Comparison of ENCODE assay signal across 13 mouse cellular contexts in genomic region chr10:68008198-68008955, GRCm38 (mm10). TPM values are rescaled to one million over a fixed set of nuclear protein-coding genes. Genes with fewer than 3 reads are reported as not detected.
A peak's percentile ranks its signal among the peaks of the same experiment; 100 is the strongest.
DNase-seq lines count a peak whose midpoint lies in the region; ATAC-seq and TF ChIP-seq lines count a peak whose summit lies in the region.
"Had no signal": no experiment of that assay in that cellular context is flagged by ENCODE, and none has a peak within 500 bp of the region (broad histone marks: within the 10 kb centered on the region; RNA-seq: fewer than 3 reads in every experiment).

No protein-coding gene starts in this region.

- no peak overlapping the region for H3K27ac ChIP-seq in heart, embryonic 12.5 days (ENCODE audit: poor library complexity, severe bottlenecking)
- peak overlapping the region; percentile 62 for H3K27ac ChIP-seq in heart, embryonic 16.5 days (ENCODE audit: low read length)
- no peak overlapping the region for H3K27ac ChIP-seq in left cerebral cortex, adult 2 months
- H3K27ac ChIP-seq: embryonic facial prominence, embryonic 12.5 days; intestine, embryonic 15.5 days had no signal

- in situ Hi-C loops in Patski (cut with MboI; ENCODE audit: low pct_unique_long_range_greater_than_20kb), result loop anchor here (10.0 kb wide), 1 partner anchor 266 kb away; the partner anchor contains the start of gene Arid5b

- H3K4me1 ChIP-seq in heart, embryonic 12.5 days (replicated peaks), result peaks cover 22% of the 10 kb centered on the region
- peaks cover 19% of the 10 kb centered on the region for H3K4me1 ChIP-seq in heart, embryonic 16.5 days (ENCODE audit: control insufficient read depth, insufficient read depth, low read length)
- H3K4me1 ChIP-seq: embryonic facial prominence, embryonic 12.5 days; intestine, embryonic 15.5 days had no signal

- CTCF ChIA-PET in Patski (lab: Charles Lee), result interaction anchor here (1.0 to 2.6 kb wide), 4 partner anchors 8 to 80 kb away, joined by 3 to 8 read pairs (median 4); no protein-coding TSS in a partner anchor

- H3K9ac ChIP-seq in heart, embryonic 12.5 days, result no peak overlapping the region
- H3K9ac ChIP-seq in heart, embryonic 16.5 days (ENCODE audit: low read length), result no peak overlapping the region
- H3K9ac ChIP-seq: embryonic facial prominence, embryonic 12.5 days; intestine, embryonic 15.5 days had no signal

- WGBS in heart, embryonic 12.5 days, result 51% methylated on average over 13 of the region's 13 CpGs
- 49% methylated on average over 13 of the region's 13 CpGs for WGBS in heart, embryonic 16.5 days

- no peaks in the 10 kb centered on the region for H3K27me3 ChIP-seq in heart, embryonic 12.5 days (replicated peaks)
- H3K27me3 ChIP-seq in Patski, result no peaks in the 10 kb centered on the region
- no peaks in the 10 kb centered on the region for H3K27me3 ChIP-seq in heart, embryonic 16.5 days (ENCODE audit: control insufficient read depth, insufficient read depth, low read length)
- H3K27me3 ChIP-seq: embryonic facial prominence, embryonic 12.5 days; intestine, embryonic 15.5 days had no signal

- TF ChIP-seq CTCF in Patski (IDR thresholded peaks at IDR 0.05), result peak; percentile 55
- no peak; the same call in 1 of the 2 replicates for TF ChIP-seq CTCF in left cerebral cortex, adult 2 months (IDR thresholded peaks at IDR 0.05)

- DNase-seq in heart, adult 18-20 months, result peak; percentile 60 to 68
- DNase-seq in 416B (ENCODE audit: low read depth) (peak; percentile 34), Patski (ENCODE audit: low read depth, low spot score) (peak; percentile 79)
- no peak for DNase-seq in left cerebral cortex, adult 11 months (ENCODE audit: low spot score)
- no peak for DNase-seq in urinary bladder, postnatal 25 days (ENCODE audit: low spot score)
- DNase-seq in left cerebral cortex, adult 2 months (ENCODE audit: extremely low spot score in 1 of 2, low spot score in 2 of 2), result no peak
- DNase-seq: right cerebral cortex, postnatal 25 days; thymus, adult 18-20 months had no signal

- peaks cover 9% of the 10 kb centered on the region for H3K9me3 ChIP-seq in heart, embryonic 12.5 days (replicated peaks)
- peaks cover 3% of the 10 kb centered on the region; the same call in 1 of the 2 replicates for H3K9me3 ChIP-seq in heart, embryonic 16.5 days (replicated peaks; ENCODE audit: control insufficient read depth, low read length)
- H3K9me3 ChIP-seq: embryonic facial prominence, embryonic 12.5 days; intestine, embryonic 15.5 days had no signal

- intact Hi-C loops in left cerebral cortex, adult 2 months (cut with DNase I), result loop anchor here (10.0 kb wide), 1 partner anchor 474 kb away; the partner anchor contains the start of gene Egr2

- peaks cover 21% of the 10 kb centered on the region for H3K36me3 ChIP-seq in heart, embryonic 12.5 days
- peaks cover 23% of the 10 kb centered on the region for H3K36me3 ChIP-seq in heart, embryonic 16.5 days (ENCODE audit: control insufficient read depth, insufficient read depth)
- H3K36me3 ChIP-seq: G1E; intestine, embryonic 15.5 days had no signal

- ATAC-seq in heart, embryonic 12.5 days (ENCODE audit: insufficient number of reproducible peaks, low FRiP score), result no peak
- ATAC-seq in Patski, result peak; percentile 87
- no peak; the same call in 1 of the 2 replicates for ATAC-seq in heart, embryonic 16.5 days (replicated peaks; ENCODE audit: extremely low read depth, insufficient read depth, low FRiP score)
- ATAC-seq: intestine, embryonic 15.5 days had no signal

- POLR2A ChIA-PET in Patski (lab: Charles Lee), result interaction anchor here (0.7 kb wide), 1 partner anchor 78 kb away, joined by 3 read pairs; no protein-coding TSS in a partner anchor

- no peak overlapping the region for H3K4me2 ChIP-seq in heart, embryonic 12.5 days
- H3K4me2 ChIP-seq in heart, embryonic 16.5 days (ENCODE audit: low read depth, low read length), result peak overlapping the region; percentile 4; the same call in 1 of the 2 replicates
- H3K4me2 ChIP-seq: embryonic facial prominence, embryonic 12.5 days; intestine, embryonic 15.5 days had no signal

- no peak overlapping the region for H3K4me3 ChIP-seq in heart, embryonic 12.5 days
- H3K4me3 ChIP-seq in heart, embryonic 16.5 days (ENCODE audit: low read length), result no peak overlapping the region
- no peak overlapping the region for H3K4me3 ChIP-seq in left cerebral cortex, adult 2 months
- H3K4me3 ChIP-seq: embryonic facial prominence, embryonic 12.5 days; intestine, embryonic 15.5 days had no signal

RNA-seq across cellular contexts. Expression of gene Rtkn2, which starts 29.0 kb away (rescaled TPM):
- total RNA-seq in heart, adult 18-20 months (2021), result under 1 TPM; 0.22 to 0.41 TPM
- 7.4 and 7.9 TPM in 2 replicates for polyA plus RNA-seq in heart, embryonic 12.5 days (2016; fragmentation: Nextera tagmentation; extraction: Ambion mirVana)
- 3.2 TPM for polyA plus RNA-seq in Patski (2021)
- polyA plus RNA-seq in heart, embryonic 16.5 days (2015; fragmentation: Nextera tagmentation; extraction: Ambion mirVana), result 7.2 and 8.0 TPM in 2 replicates
- 1 to 10 TPM; 4.0 to 5.3 TPM for total RNA-seq in left cerebral cortex, adult 2 months (2021)
- polyA plus RNA-seq: G1E had no signal

Comparison
In these comparisons a context has a peak if more than half of its experiments do, and no peak if none do; other contexts are left out.
1. DNase-seq: peak in heart, adult 18-20 months (2 of 2), 416B (single experiment) and Patski (single experiment); none in left cerebral cortex, adult 11 months (single experiment), urinary bladder, postnatal 25 days (single experiment) and left cerebral cortex, adult 2 months (0 of 2).